Mouse (Mus musculus) megakaryocyte, embryonic 14.5 days (primary cell): Measurements from ENCODE around the gene Il17ra.

ENCODE experiments used
- FLI1 ChIP-seq: IDR thresholded peaks from 2 replicates; pipeline ENCODE4 v1.6.1; 2012; ENCODE audit warnings: low read length, inconsistent platforms, mixed read lengths
- GATA1 ChIP-seq: IDR thresholded peaks from 3 replicates; pipeline ENCODE4 v1.6.1; 2012; ENCODE audit warnings: mixed read lengths, low read length, inconsistent platforms, borderline replicate concordance

GRCm38 (mm10) chr6:120516422-120516821 is 53.4 kb downstream of the Il17ra start:
- TF ChIP-seq GATA1 (no peak), FLI1 (no peak)
